Mouse (Mus musculus): ENCODE results near the gene Phlpp1. TPM values are rescaled to one million over a fixed set of nuclear protein-coding genes. Genes with fewer than 3 reads are reported as not detected.

The Phlpp1 gene
- total and polyA plus RNA-seq, 3 experiments = 5.0 to 9.4 TPM; not detected in 1

GRCm38 (mm10) chr1:106197991-106198390 lies 26.4 kb downstream of the Phlpp1 start:
- TF ChIP-seq GABPA (IDR thresholded peaks at IDR 0.05; ENCODE audit: low read depth, low read length) (no peak), POLR2AphosphoS2 (IDR thresholded peaks at IDR 0.05; ENCODE audit: low read length) (no peak), CHD1 (IDR thresholded peaks at IDR 0.05; ENCODE audit: low read depth, low read length) (no peak), GATA1 (IDR thresholded peaks at IDR 0.05; ENCODE audit: low read depth, low read length) (no peak), UBTF (IDR thresholded peaks at IDR 0.05; ENCODE audit: borderline replicate concordance, insufficient read depth, low read depth, low read length) (no peak), SIN3A (IDR thresholded peaks at IDR 0.05; ENCODE audit: low read length) (no peak), JUND (IDR thresholded peaks at IDR 0.05; ENCODE audit: low read depth, low read length) (no peak), KAT2A (conservative IDR thresholded peaks at IDR 0.05; ENCODE audit: low read depth, low read length) (no peak), MAZ (IDR thresholded peaks at IDR 0.05; ENCODE audit: low read depth, low read length) (no peak), USF2 (IDR thresholded peaks at IDR 0.05; ENCODE audit: borderline replicate concordance in 1 of 2, insufficient read depth in 1 of 2, low read depth in 1 of 2, low read length in 2 of 2) (no peak), MYB (IDR thresholded peaks at IDR 0.05; ENCODE audit: low read depth, low read length) (no peak), EP300 (IDR thresholded peaks at IDR 0.05; ENCODE audit: low read depth in 1 of 2, low read length in 2 of 2) (no peak)
- no peak for DNase-seq (ENCODE audit: low read depth, low spot score)
- no peaks in the 10 kb centered on the region for H3K9me3 ChIP-seq (replicated peaks; ENCODE audit: insufficient read depth, low read length)
- H3K9ac ChIP-seq (ENCODE audit: control insufficient read depth, low read depth, low read length, poor library complexity, severe bottlenecking) = no peak overlapping the region
- H3K27me3 ChIP-seq (ENCODE audit: control insufficient read depth in 1 of 2, insufficient read depth in 2 of 2, low read length in 2 of 2) = no peaks in the 10 kb centered on the region
- H3K36me3 ChIP-seq (ENCODE audit: control insufficient read depth in 1 of 2, insufficient read depth in 2 of 2, low read length in 2 of 2) = peaks cover 0 to 2% of the 10 kb centered on the region in 2 experiments; a peak in 1 of 4 replicates
- H3K79me2 ChIP-seq (ENCODE audit: control insufficient read depth, insufficient read depth, low read length, poor library complexity) = no peaks in the 10 kb centered on the region; the same call in 1 of the 2 replicates
- H3K27ac ChIP-seq (ENCODE audit: control insufficient read depth, low read depth, low read length) = no peak overlapping the region
- peaks cover 4 to 7% of the 10 kb centered on the region in 2 experiments for H3K4me1 ChIP-seq (ENCODE audit: control insufficient read depth in 1 of 2, insufficient read depth in 2 of 2, low read length in 2 of 2)
- H3K4me3 ChIP-seq (ENCODE audit: control insufficient read depth in 1 of 2, insufficient read depth in 1 of 2, low read depth in 2 of 2, low read length in 2 of 2) = no peak overlapping the region

DNA sequence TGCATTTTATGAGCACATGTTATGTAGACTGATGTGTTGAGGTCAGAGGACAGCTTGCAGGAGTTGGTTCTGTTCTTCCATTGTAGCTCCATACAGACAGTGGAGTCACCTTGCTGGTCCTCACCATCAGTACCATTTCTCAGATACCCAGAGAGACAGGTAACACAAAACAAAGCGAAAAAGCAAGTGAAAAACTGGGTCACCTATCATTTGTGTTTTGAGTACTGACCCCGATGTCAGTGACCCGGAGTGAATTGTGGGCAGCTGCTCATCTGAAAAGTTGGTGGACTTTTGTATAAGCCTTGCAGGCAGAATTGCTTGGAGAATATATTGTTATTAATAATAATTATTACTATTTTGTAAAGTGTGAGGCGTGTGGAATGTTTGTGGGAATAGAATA lies 27.6 kb downstream of the Phlpp1 start:
- no peaks in the 10 kb centered on the region; the same call in 1 of the 2 replicates for H3K79me2 ChIP-seq (ENCODE audit: control insufficient read depth, insufficient read depth, low read length, poor library complexity)
- H3K9ac ChIP-seq (ENCODE audit: control insufficient read depth, low read depth, low read length, poor library complexity, severe bottlenecking) = no peak overlapping the region
- DNase-seq (ENCODE audit: low read depth, low spot score) = no peak
- H3K4me1 ChIP-seq (ENCODE audit: control insufficient read depth in 1 of 2, insufficient read depth in 2 of 2, low read length in 2 of 2) = peaks cover 3 to 6% of the 10 kb centered on the region in 2 experiments
- no peaks in the 10 kb centered on the region for H3K9me3 ChIP-seq (replicated peaks; ENCODE audit: insufficient read depth, low read length)
- TF ChIP-seq MYB (IDR thresholded peaks at IDR 0.05; ENCODE audit: low read depth, low read length) = no peak
- no peak for TF ChIP-seq ZNF384 (IDR thresholded peaks at IDR 0.05; ENCODE audit: low read depth, low read length)
- no peak for TF ChIP-seq GATA1 (IDR thresholded peaks at IDR 0.05; ENCODE audit: low read depth, low read length)
- no peak for TF ChIP-seq MYC (IDR thresholded peaks at IDR 0.05; ENCODE audit: low read depth, low read length)
- no peak for TF ChIP-seq UBTF (IDR thresholded peaks at IDR 0.05; ENCODE audit: borderline replicate concordance, insufficient read depth, low read depth, low read length)
- no peak for TF ChIP-seq NELFE (IDR thresholded peaks at IDR 0.05; ENCODE audit: low read depth, low read length)
- TF ChIP-seq USF2 (IDR thresholded peaks at IDR 0.05; ENCODE audit: borderline replicate concordance in 1 of 2, insufficient read depth in 1 of 2, low read depth in 1 of 2, low read length in 2 of 2) = no peak
- TF ChIP-seq TAL1 (IDR thresholded peaks at IDR 0.05; ENCODE audit: low read length) = no peak
- TF ChIP-seq MAFK (IDR thresholded peaks at IDR 0.05; ENCODE audit: borderline replicate concordance, low read depth, low read length) = no peak
- TF ChIP-seq POLR2AphosphoS5 (IDR thresholded peaks at IDR 0.05; ENCODE audit: borderline replicate concordance, low read depth, low read length) = no peak
- no peak for TF ChIP-seq CHD2 (IDR thresholded peaks at IDR 0.05; ENCODE audit: low read length)
- no peak for TF ChIP-seq RAD21 (IDR thresholded peaks at IDR 0.05; ENCODE audit: low read depth, low read length)
- no peak for TF ChIP-seq ZMIZ1 (IDR thresholded peaks at IDR 0.05; ENCODE audit: low read depth, low read length)
- H3K4me3 ChIP-seq (ENCODE audit: control insufficient read depth in 1 of 2, insufficient read depth in 1 of 2, low read depth in 2 of 2, low read length in 2 of 2) = no peak overlapping the region
- H3K27ac ChIP-seq (ENCODE audit: control insufficient read depth, low read depth, low read length) = no peak overlapping the region
- H3K27me3 ChIP-seq (ENCODE audit: control insufficient read depth in 1 of 2, insufficient read depth in 2 of 2, low read length in 2 of 2) = no peaks in the 10 kb centered on the region
- H3K36me3 ChIP-seq (ENCODE audit: control insufficient read depth in 1 of 2, insufficient read depth in 2 of 2, low read length in 2 of 2) = peaks cover 0 to under 1% of the 10 kb centered on the region in 2 experiments; a peak in 2 of 4 replicates

Measured in MEL (cell line).